Mouse (Mus musculus) CH12.LX (cell line): ENCODE measurements around the gene Ints7.

Experiments
- CHD2 ChIP-seq: IDR thresholded peaks from 2 replicates; pipeline ENCODE4 v1.6.1; 2011; ENCODE audit warnings: low read length, improper control_type of control experiment
- CTCF ChIP-seq, 2 experiments: IDR thresholded peaks in 1 of 2; conservative IDR thresholded peaks in 1 of 2; 2 replicates each; pipeline ENCODE4 v1.5.1; 2011 to 2012; ENCODE audit warnings: low read depth in 2 of 2, low read length in 2 of 2, improper control_type of control experiment in 1 of 2, inconsistent platforms in 1 of 2, mild to moderate bottlenecking in 1 of 2, moderate library complexity in 1 of 2
- ELF1 ChIP-seq: IDR thresholded peaks from 2 replicates; pipeline ENCODE4 v1.6.1; 2014; ENCODE audit warnings: low read depth, mild to moderate bottlenecking, inconsistent platforms, low read length, improper control_type of control experiment
- JUND ChIP-seq: conservative IDR thresholded peaks from 2 replicates; pipeline ENCODE4 v1.6.1; 2011; ENCODE audit warnings: low read depth, low read length, improper control_type of control experiment
- POLR2A ChIP-seq: IDR thresholded peaks from 2 replicates; pipeline ENCODE4 v1.6.1; 2011; ENCODE audit warnings: low read depth, mild to moderate bottlenecking, improper control_type of control experiment, low read length
- POLR2AphosphoS2 ChIP-seq: IDR thresholded peaks from 2 replicates; pipeline ENCODE4 v1.6.1; 2011; ENCODE audit warnings: low read depth, low read length, improper control_type of control experiment
- SMC3 ChIP-seq: IDR thresholded peaks from 2 replicates; pipeline ENCODE4 v1.6.1; 2011; ENCODE audit warnings: low read depth, low read length, improper control_type of control experiment
- TCF12 ChIP-seq: IDR thresholded peaks from 2 replicates; pipeline ENCODE4 v1.6.1; 2014; ENCODE audit warnings: low read depth, mild to moderate bottlenecking, inconsistent platforms, low read length, improper control_type of control experiment
- ZC3H11A ChIP-seq: IDR thresholded peaks from 2 replicates; pipeline ENCODE4 v1.6.1; 2012; ENCODE audit warnings: low read depth, mild to moderate bottlenecking, inconsistent platforms, low read length, improper control_type of control experiment

GRCm38 (mm10) chr1:191668030-191668429 is 92.6 kb downstream of the Ints7 start:
- no peak for TF ChIP-seq POLR2A
- TF ChIP-seq SMC3 = no peak
- no peak for TF ChIP-seq ZC3H11A
- no peak for TF ChIP-seq JUND
- TF ChIP-seq CTCF (conservative IDR thresholded peaks at IDR 0.05 in 1 of 2, IDR thresholded peaks at IDR 0.05 in 1 of 2; ENCODE audit: low read depth in 2 of 2, low read length in 2 of 2) = no peak
- TF ChIP-seq CHD2 = no peak
- no peak for TF ChIP-seq TCF12
- TF ChIP-seq ELF1 = no peak
- TF ChIP-seq POLR2AphosphoS2 = no peak
